Mouse (Mus musculus): ENCODE measurements around the gene Luc7l3. TPM values are rescaled to one million over a fixed set of nuclear protein-coding genes. Genes with fewer than 3 reads are reported as not detected.

The Luc7l3 gene
- polyA plus RNA-seq, 2 experiments: 33.7 to 39.1 TPM

DNA sequence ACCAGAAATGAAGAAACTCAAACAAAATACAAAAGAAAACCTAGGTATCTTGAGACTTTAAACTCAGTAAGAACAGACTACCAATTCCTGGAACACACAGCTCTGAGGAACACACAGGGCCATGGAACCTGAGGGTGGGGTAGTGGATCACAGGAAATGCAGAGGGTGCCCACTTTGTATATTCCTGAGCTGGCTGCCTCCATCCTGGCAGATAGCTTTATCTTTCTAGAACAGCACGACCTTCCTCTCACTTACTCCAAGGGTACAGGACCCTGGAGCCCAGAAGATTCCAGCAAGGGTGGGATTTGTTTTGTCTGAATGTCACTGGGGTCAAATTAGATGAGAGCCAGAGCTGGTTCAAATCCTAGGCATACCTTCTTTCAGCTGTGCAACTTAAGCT lies 28.5 kb upstream of the Luc7l3 start:
- 7% methylated on average over 1 of the region's 1 CpGs for WGBS (ENCODE audit: insufficient replicate concordance)
- H3K4me3 ChIP-seq (ENCODE audit: insufficient read depth in 1 of 2, low read depth in 2 of 2, low read length in 2 of 2): no peak overlapping the region

DNA sequence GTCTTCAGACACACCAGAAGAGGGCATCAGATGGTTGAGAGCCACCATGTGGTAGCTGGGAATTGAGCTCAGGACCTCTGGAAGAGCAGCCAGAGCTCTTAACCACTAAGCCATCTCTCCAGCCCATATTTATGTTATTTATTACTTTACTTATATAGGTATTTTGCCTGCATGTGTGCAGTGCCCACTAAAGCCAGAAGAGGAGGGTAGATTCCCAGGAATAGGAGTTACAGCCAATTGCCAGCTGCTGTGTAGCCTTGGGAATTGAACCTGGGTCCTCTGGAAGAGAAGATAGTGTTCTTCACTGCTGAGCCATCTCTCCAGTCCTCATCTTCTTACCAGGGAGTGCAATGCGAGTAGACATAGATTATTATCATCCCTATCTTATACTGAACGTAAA lies 28.1 kb upstream of the Luc7l3 start:
- DNase-seq (ENCODE audit: low read depth in 3 of 3, low spot score in 3 of 3) (no peak), ATAC-seq (ENCODE audit: insufficient read depth) (peak; percentile 27; the same call in 1 of the 2 replicates)
- Histone ChIP-seq H3K27ac (peak overlapping the region; percentile 67), H3K27me3 (ENCODE audit: control insufficient read depth, insufficient read depth, low read length) (no peaks in the 10 kb centered on the region), H3K9me3 (ENCODE audit: control insufficient read depth, low read length) (no peaks in the 10 kb centered on the region), H3K9ac (replicated peaks) (peak overlapping the region; percentile 9; the same call in 1 of the 2 replicates), H3K4me3 (ENCODE audit: insufficient read depth in 1 of 2, low read depth in 2 of 2, low read length in 2 of 2) (no peak overlapping the region), H3K4me2 (ENCODE audit: low read depth) (peak overlapping the region; percentile 55), H3K36me3 (replicated peaks; ENCODE audit: control insufficient read depth, insufficient read depth, low read depth) (no peaks in the 10 kb centered on the region), H3K4me1 (replicated peaks; ENCODE audit: control insufficient read depth in 2 of 2, insufficient read depth in 2 of 2, low read length in 1 of 2) (peaks cover 16 to 25% of the 10 kb centered on the region in 2 experiments)
- WGBS (ENCODE audit: insufficient replicate concordance): 16% methylated on average over 2 of the region's 2 CpGs
- TF ChIP-seq EP300 (IDR thresholded peaks at IDR 0.05; ENCODE audit: low read depth) (no peak), CTCF (IDR thresholded peaks at IDR 0.05; ENCODE audit: low read depth) (peak; percentile 11; the same call in 1 of the 2 replicates)

More for the DNA sequence above, 28.5 kb upstream of the Luc7l3 start:
- peak; percentile 72 for ATAC-seq (ENCODE audit: insufficient read depth)
- H3K27ac ChIP-seq: peak overlapping the region; percentile 67
- no peak for TF ChIP-seq EP300 (IDR thresholded peaks at IDR 0.05; ENCODE audit: low read depth)
- no peak for TF ChIP-seq CTCF (IDR thresholded peaks at IDR 0.05; ENCODE audit: low read depth)
- H3K27me3 ChIP-seq (ENCODE audit: control insufficient read depth, insufficient read depth, low read length): no peaks in the 10 kb centered on the region; the same call in 1 of the 2 replicates
- H3K4me1 ChIP-seq (replicated peaks; ENCODE audit: control insufficient read depth in 2 of 2, insufficient read depth in 2 of 2, low read length in 1 of 2): peaks cover 16 to 25% of the 10 kb centered on the region in 2 experiments
- H3K9ac ChIP-seq (replicated peaks): peak overlapping the region; percentile 9; the same call in 1 of the 2 replicates
- H3K4me2 ChIP-seq (ENCODE audit: low read depth): peak overlapping the region; percentile 55
- no peaks in the 10 kb centered on the region for H3K9me3 ChIP-seq (ENCODE audit: control insufficient read depth, low read length)
- peak in 2 of 3 experiments; percentile 35 to 36 for DNase-seq (ENCODE audit: low read depth in 3 of 3, low spot score in 3 of 3)
- no peaks in the 10 kb centered on the region for H3K36me3 ChIP-seq (replicated peaks; ENCODE audit: control insufficient read depth, insufficient read depth, low read depth)

DNA sequence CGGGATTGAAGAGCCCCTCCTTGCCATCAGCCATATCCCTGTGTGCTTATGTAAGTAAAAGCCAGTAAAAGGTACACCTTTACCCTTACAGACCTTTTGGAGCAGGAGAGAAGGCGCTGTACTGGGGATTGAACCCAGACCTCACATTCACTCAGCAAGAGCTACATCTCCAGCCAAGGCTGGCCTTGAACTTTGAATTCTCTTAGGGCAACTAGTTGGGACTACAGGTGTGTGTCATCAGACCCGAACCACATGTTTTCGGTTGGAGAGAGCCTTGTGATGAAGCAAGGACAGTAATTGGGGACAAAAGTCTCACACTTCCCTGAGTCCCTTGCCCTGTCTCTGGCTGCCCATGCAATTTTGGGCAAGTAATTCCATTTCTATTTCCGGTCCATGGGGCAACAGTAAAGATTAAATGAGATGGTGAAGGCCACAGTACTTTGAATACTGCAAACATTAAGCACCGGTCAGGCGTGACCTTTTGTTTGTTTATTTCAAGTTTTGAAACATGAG lies 25.3 kb upstream of the Luc7l3 start:
- DNase-seq (ENCODE audit: low read depth in 3 of 3, low spot score in 3 of 3) (no peak), ATAC-seq (ENCODE audit: insufficient read depth) (no peak)
- Histone ChIP-seq H3K9me3 (ENCODE audit: control insufficient read depth, low read length) (no peaks in the 10 kb centered on the region), H3K4me3 (ENCODE audit: insufficient read depth in 1 of 2, low read depth in 2 of 2, low read length in 2 of 2) (no peak overlapping the region), H3K27ac (no peak overlapping the region), H3K36me3 (replicated peaks; ENCODE audit: control insufficient read depth, insufficient read depth, low read depth) (no peaks in the 10 kb centered on the region), H3K9ac (replicated peaks) (no peak overlapping the region), H3K4me1 (replicated peaks; ENCODE audit: control insufficient read depth in 2 of 2, insufficient read depth in 2 of 2, low read length in 1 of 2) (peaks cover 23 to 36% of the 10 kb centered on the region in 2 experiments), H3K27me3 (ENCODE audit: control insufficient read depth, insufficient read depth, low read length) (no peaks in the 10 kb centered on the region), H3K4me2 (ENCODE audit: low read depth) (no peak overlapping the region)
- TF ChIP-seq CTCF (IDR thresholded peaks at IDR 0.05; ENCODE audit: low read depth) (no peak), EP300 (IDR thresholded peaks at IDR 0.05; ENCODE audit: low read depth) (no peak)
- WGBS (ENCODE audit: insufficient replicate concordance): 65% methylated on average over 7 of the region's 7 CpGs

DNA sequence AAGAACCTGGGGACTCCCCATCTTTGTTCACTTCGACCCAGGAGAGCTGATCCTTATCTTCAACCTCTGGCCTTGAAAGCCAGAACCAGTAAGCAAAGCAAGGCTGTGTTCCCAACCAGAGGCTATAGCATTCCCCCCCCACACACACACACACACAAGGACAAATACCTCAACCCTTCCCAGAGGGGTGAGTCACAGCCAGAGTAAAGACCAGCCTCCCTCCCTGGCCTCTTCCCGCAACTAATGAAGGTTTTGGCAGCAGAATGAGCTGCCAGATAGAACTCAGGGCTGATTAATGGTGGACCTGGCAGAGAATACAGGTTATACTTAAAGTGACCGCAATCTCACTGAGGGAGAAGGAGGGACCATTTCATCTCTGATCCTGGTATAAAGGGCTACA lies 24.8 kb upstream of the Luc7l3 start:
- ATAC-seq (ENCODE audit: insufficient read depth) (no peak), DNase-seq (ENCODE audit: low read depth in 3 of 3, low spot score in 3 of 3) (no peak)
- Histone ChIP-seq H3K4me1 (replicated peaks; ENCODE audit: control insufficient read depth in 2 of 2, insufficient read depth in 2 of 2, low read length in 1 of 2) (peaks cover 23 to 39% of the 10 kb centered on the region in 2 experiments), H3K9me3 (ENCODE audit: control insufficient read depth, low read length) (no peaks in the 10 kb centered on the region), H3K27ac (no peak overlapping the region), H3K9ac (replicated peaks) (no peak overlapping the region), H3K4me2 (ENCODE audit: low read depth) (no peak overlapping the region), H3K27me3 (ENCODE audit: control insufficient read depth, insufficient read depth, low read length) (no peaks in the 10 kb centered on the region), H3K4me3 (ENCODE audit: insufficient read depth in 1 of 2, low read depth in 2 of 2, low read length in 2 of 2) (no peak overlapping the region), H3K36me3 (replicated peaks; ENCODE audit: control insufficient read depth, insufficient read depth, low read depth) (no peaks in the 10 kb centered on the region)
- WGBS (ENCODE audit: insufficient replicate concordance): 42% methylated on average over 3 of the region's 3 CpGs
- TF ChIP-seq CTCF (IDR thresholded peaks at IDR 0.05; ENCODE audit: low read depth): no peak
- no peak for TF ChIP-seq EP300 (IDR thresholded peaks at IDR 0.05; ENCODE audit: low read depth)

DNA sequence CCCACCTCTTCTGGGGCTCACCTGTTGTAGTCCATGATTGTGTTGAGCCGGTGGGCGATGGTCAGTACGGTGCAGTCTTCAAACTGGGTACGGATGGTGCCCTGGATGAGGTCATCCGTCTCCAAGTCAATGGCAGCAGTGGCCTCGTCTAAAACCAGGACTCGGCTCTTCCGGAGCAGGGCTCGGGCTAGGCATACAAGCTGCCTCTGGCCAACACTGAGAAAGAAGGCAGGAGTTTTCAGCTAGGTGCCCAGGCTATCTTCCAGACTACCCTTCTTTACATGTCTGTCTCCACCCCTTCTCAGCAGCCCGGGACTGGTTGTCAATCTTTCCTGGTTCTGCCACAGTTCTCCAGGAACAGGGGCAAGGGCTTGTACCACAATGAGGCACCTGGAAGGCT lies 24.1 kb upstream of the Luc7l3 start:
- DNase-seq (ENCODE audit: low read depth in 3 of 3, low spot score in 3 of 3): no peak
- H3K27me3 ChIP-seq (ENCODE audit: control insufficient read depth, insufficient read depth, low read length): no peaks in the 10 kb centered on the region
- H3K4me2 ChIP-seq (ENCODE audit: low read depth): no peak overlapping the region
- TF ChIP-seq CTCF (IDR thresholded peaks at IDR 0.05; ENCODE audit: low read depth): no peak
- no peak for TF ChIP-seq EP300 (IDR thresholded peaks at IDR 0.05; ENCODE audit: low read depth)
- no peak for ATAC-seq (ENCODE audit: insufficient read depth)
- no peaks in the 10 kb centered on the region for H3K36me3 ChIP-seq (replicated peaks; ENCODE audit: control insufficient read depth, insufficient read depth, low read depth)
- H3K9me3 ChIP-seq (ENCODE audit: control insufficient read depth, low read length): no peaks in the 10 kb centered on the region
- H3K27ac ChIP-seq: no peak overlapping the region
- no peak overlapping the region for H3K9ac ChIP-seq (replicated peaks)
- H3K4me3 ChIP-seq (ENCODE audit: insufficient read depth in 1 of 2, low read depth in 2 of 2, low read length in 2 of 2): no peak overlapping the region
- 69% methylated on average over 10 of the region's 10 CpGs for WGBS (ENCODE audit: insufficient replicate concordance)
- peaks cover 19 to 37% of the 10 kb centered on the region in 2 experiments for H3K4me1 ChIP-seq (replicated peaks; ENCODE audit: control insufficient read depth in 2 of 2, insufficient read depth in 2 of 2, low read length in 1 of 2)

Data from liver, embryonic 14.5 days (tissue).